16 mouse cellular contexts compared by ENCODE assay signal in the genomic region with DNA sequence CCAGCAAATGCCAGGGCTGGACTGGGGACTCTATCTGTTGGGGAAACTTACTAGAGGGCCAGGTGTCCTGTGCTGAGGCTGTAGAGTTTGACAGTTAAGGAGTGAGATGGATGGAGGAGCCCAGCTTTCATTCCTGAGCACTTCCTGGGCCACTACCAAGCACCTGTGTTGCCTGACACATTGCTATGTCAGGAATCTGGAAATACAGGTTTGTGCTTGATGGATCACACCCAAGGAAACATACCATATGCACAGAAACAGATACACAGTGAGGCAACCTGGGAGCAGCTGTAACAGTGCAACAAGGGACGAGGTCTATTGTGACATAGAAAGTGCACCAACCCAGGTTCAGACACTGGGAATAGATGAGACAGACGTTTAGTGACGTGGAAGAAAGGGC.
A peak's percentile ranks its signal among the peaks of the same experiment; 100 is the strongest.
DNase-seq lines count a peak whose midpoint lies in the region; ATAC-seq and TF ChIP-seq lines count a peak whose summit lies in the region.
"Had no signal": no experiment of that assay in that cellular context is flagged by ENCODE, and none has a peak within 500 bp of the region (broad histone marks: within the 10 kb centered on the region; RNA-seq: fewer than 3 reads in every experiment).

No protein-coding gene starts in this region.

- no peak overlapping the region for H3K4me3 ChIP-seq in lung, embryonic 16.5 days (ENCODE audit: low read length)
- no peak overlapping the region for H3K4me3 ChIP-seq in kidney, embryonic 16.5 days (ENCODE audit: low read length)
- H3K4me3 ChIP-seq in stomach, embryonic 15.5 days (replicated peaks) = no peak overlapping the region
- no peak overlapping the region for H3K4me3 ChIP-seq in forebrain, embryonic 13.5 days
- H3K4me3 ChIP-seq in gastrocnemius, adult 2 months = no peak overlapping the region
- H3K4me3 ChIP-seq: embryonic facial prominence, embryonic 13.5 days; hindbrain, embryonic 15.5 days; midbrain, embryonic 15.5 days had no signal

- no peak overlapping the region for H3K4me2 ChIP-seq in lung, embryonic 16.5 days (ENCODE audit: low read depth, low read length)
- H3K4me2 ChIP-seq in kidney, embryonic 16.5 days (replicated peaks; ENCODE audit: low read depth, low read length) = no peak overlapping the region
- no peak overlapping the region for H3K4me2 ChIP-seq in stomach, embryonic 15.5 days
- H3K4me2 ChIP-seq in forebrain, embryonic 13.5 days = no peak overlapping the region
- H3K4me2 ChIP-seq: embryonic facial prominence, embryonic 13.5 days; heart, embryonic 11.5 days; hindbrain, embryonic 15.5 days; midbrain, embryonic 15.5 days had no signal

- no peaks in the 10 kb centered on the region for H3K36me3 ChIP-seq in lung, embryonic 16.5 days (ENCODE audit: control insufficient read depth, insufficient read depth, low read length)
- no peaks in the 10 kb centered on the region for H3K36me3 ChIP-seq in kidney, embryonic 16.5 days (ENCODE audit: insufficient read depth, low read length)
- no peaks in the 10 kb centered on the region for H3K36me3 ChIP-seq in stomach, embryonic 15.5 days
- no peaks in the 10 kb centered on the region for H3K36me3 ChIP-seq in forebrain, embryonic 13.5 days (ENCODE audit: poor library complexity, severe bottlenecking)
- H3K36me3 ChIP-seq: embryonic facial prominence, embryonic 13.5 days; hindbrain, embryonic 15.5 days; midbrain, embryonic 15.5 days had no signal

- 71% methylated on average over 3 of the region's 3 CpGs for WGBS in lung, embryonic 16.5 days
- WGBS in kidney, embryonic 16.5 days = 84% methylated on average over 3 of the region's 3 CpGs
- 73% methylated on average over 3 of the region's 3 CpGs for WGBS in stomach, embryonic 15.5 days
- WGBS in forebrain, embryonic 13.5 days = 83% methylated on average over 3 of the region's 3 CpGs

- intact Hi-C loops in gastrocnemius, adult 2 months (cut with DNase I) = no loop called here

- H3K4me1 ChIP-seq in lung, embryonic 16.5 days (replicated peaks; ENCODE audit: control insufficient read depth, insufficient read depth, low read length) = 0 out of 2 replicates have a peak, but pooled peaks cover 3% of the 10 kb centered on the region
- H3K4me1 ChIP-seq in kidney, embryonic 16.5 days (ENCODE audit: insufficient read depth, low read length) = peaks cover 8% of the 10 kb centered on the region; the same call in 1 of the 2 replicates
- H3K4me1 ChIP-seq in stomach, embryonic 15.5 days = peaks cover 4% of the 10 kb centered on the region; the same call in 1 of the 2 replicates
- H3K4me1 ChIP-seq in forebrain, embryonic 13.5 days = peaks cover 24% of the 10 kb centered on the region
- H3K4me1 ChIP-seq: midbrain, embryonic 15.5 days had no signal

- no peak overlapping the region for H3K9ac ChIP-seq in lung, embryonic 16.5 days (ENCODE audit: low read length)
- no peak overlapping the region for H3K9ac ChIP-seq in kidney, embryonic 16.5 days (replicated peaks; ENCODE audit: low read length)
- no peak overlapping the region for H3K9ac ChIP-seq in stomach, embryonic 15.5 days
- H3K9ac ChIP-seq in forebrain, embryonic 13.5 days = no peak overlapping the region
- H3K9ac ChIP-seq: embryonic facial prominence, embryonic 13.5 days; hindbrain, embryonic 15.5 days; midbrain, embryonic 15.5 days had no signal

- no peaks in the 10 kb centered on the region for H3K27me3 ChIP-seq in lung, embryonic 16.5 days (ENCODE audit: control insufficient read depth, insufficient read depth, low read depth, low read length)
- H3K27me3 ChIP-seq in kidney, embryonic 16.5 days (ENCODE audit: insufficient read depth, low read length) = no peaks in the 10 kb centered on the region
- H3K27me3 ChIP-seq in stomach, embryonic 15.5 days (replicated peaks) = no peaks in the 10 kb centered on the region
- no peaks in the 10 kb centered on the region for H3K27me3 ChIP-seq in forebrain, embryonic 13.5 days
- H3K27me3 ChIP-seq: CH12.LX; embryonic facial prominence, embryonic 13.5 days; hindbrain, embryonic 15.5 days; midbrain, embryonic 15.5 days had no signal

- H3K27ac ChIP-seq in lung, embryonic 16.5 days (ENCODE audit: low read length) = peak overlapping the region; percentile 20; the same call in 1 of the 2 replicates
- H3K27ac ChIP-seq in kidney, embryonic 16.5 days (ENCODE audit: low read length) = no peak overlapping the region
- H3K27ac ChIP-seq in stomach, embryonic 15.5 days = no peak overlapping the region
- H3K27ac ChIP-seq in forebrain, embryonic 13.5 days = no peak overlapping the region
- H3K27ac ChIP-seq in gastrocnemius, adult 2 months = no peak overlapping the region
- H3K27ac ChIP-seq: embryonic facial prominence, embryonic 13.5 days; hindbrain, embryonic 15.5 days; midbrain, embryonic 15.5 days had no signal

- peak; percentile 72 for ATAC-seq in lung, embryonic 16.5 days (ENCODE audit: low read depth)
- peak; percentile 33; the same call in 1 of the 2 replicates for ATAC-seq in kidney, embryonic 16.5 days (ENCODE audit: low FRiP score, low TSS enrichment)
- peak; percentile 41; the same call in 1 of the 2 replicates for ATAC-seq in stomach, embryonic 15.5 days (ENCODE audit: insufficient read depth, low FRiP score, low read depth)
- no peak for ATAC-seq in forebrain, embryonic 13.5 days
- ATAC-seq: midbrain, embryonic 15.5 days had no signal

- DNase-seq in kidney, adult 11 months = peak; percentile 58
- DNase-seq in kidney, postnatal 4 days = no peak
- DNase-seq in lung, postnatal 10 days = no peak
- DNase-seq in gastrocnemius, adult 2 months = no peak
- DNase-seq: adrenal gland, adult 2 months; cerebellum, adult 18-20 months; cerebellum, postnatal 36 days had no signal

- no peaks in the 10 kb centered on the region for H3K9me3 ChIP-seq in lung, embryonic 16.5 days (ENCODE audit: control insufficient read depth, low read length)
- peaks cover 6% of the 10 kb centered on the region for H3K9me3 ChIP-seq in kidney, embryonic 16.5 days (ENCODE audit: low read length)
- no peaks in the 10 kb centered on the region for H3K9me3 ChIP-seq in stomach, embryonic 15.5 days
- no peaks in the 10 kb centered on the region for H3K9me3 ChIP-seq in forebrain, embryonic 13.5 days (replicated peaks)
- H3K9me3 ChIP-seq: hindbrain, embryonic 15.5 days; midbrain, embryonic 15.5 days had no signal

- no peak for TF ChIP-seq CTCF in gastrocnemius, adult 2 months (IDR thresholded peaks at IDR 0.05)
